Mouse (Mus musculus) intestine, embryonic 15.5 days (tissue): ENCODE data around the gene St6galnac1. TPM values are rescaled to one million over a fixed set of nuclear protein-coding genes. Genes with fewer than 3 reads are reported as not detected.
A peak's percentile ranks its signal among the peaks of the same experiment; 100 is the strongest.
"Not testable (repeated sequence)": the region's sequence is repeated elsewhere in the genome, so short reads cannot be mapped to it uniquely, and the experiment has no call there.

Source experiments
- ATAC-seq: fragments of 200-750 bp; cut with Nextera tagmentation; 2 replicates; pipeline ENCODE4 v1.8.0; 2017; ENCODE audit warnings: moderate TSS enrichment, moderate library complexity
- H3K27ac ChIP-seq: fragments of 300-500 bp; sonication (generic); 2 replicates; pipeline ENCODE4 v1.5.1; 2015; ENCODE audit warnings: mild to moderate bottlenecking, inconsistent platforms
- H3K27me3 ChIP-seq: fragments of 300-500 bp; sonication (generic); replicated peaks from 2 replicates; pipeline ENCODE4 v1.6.1; 2015; ENCODE audit warnings: inconsistent platforms
- H3K36me3 ChIP-seq: fragments of 300-500 bp; sonication (generic); 2 replicates; pipeline ENCODE4 v1.6.1; 2015; ENCODE audit warnings: inconsistent platforms
- H3K4me1 ChIP-seq: fragments of 300-500 bp; sonication (generic); replicated peaks from 2 replicates; pipeline ENCODE4 v1.6.1; 2015; ENCODE audit warnings: inconsistent platforms
- H3K4me2 ChIP-seq: fragments of 300-500 bp; sonication (generic); replicated peaks from 2 replicates; pipeline ENCODE4 v1.6.1; 2015; ENCODE audit warnings: mild to moderate bottlenecking, inconsistent platforms
- H3K4me3 ChIP-seq: fragments of 300-500 bp; sonication (generic); replicated peaks from 2 replicates; pipeline ENCODE4 v1.5.1; 2015; ENCODE audit warnings: inconsistent platforms
- H3K9ac ChIP-seq: fragments of 300-500 bp; sonication (generic); 2 replicates; pipeline ENCODE4 v1.6.1; 2015; ENCODE audit warnings: inconsistent platforms
- H3K9me3 ChIP-seq: fragments of 300-500 bp; sonication (generic); 2 replicates; pipeline ENCODE4 v1.6.1; 2016; ENCODE audit warnings: inconsistent platforms
- WGBS: fragments of 180-500 bp; shearing (Covaris S2); methylation state at CpG from one replicate; pipeline ENCODE4 v1.1.7; 2015; 5-methylcytosine and 5-hydroxymethylcytosine counted together
- polyA plus RNA-seq: library from polyadenylated mRNA; unstranded; fragments of >200 nt; fragmentation: Nextera tagmentation; extraction: Ambion mirVana; gene quantifications from 2 replicates; pipeline ENCODE4 v1.2.1, GENCODE M21; 2015

St6galnac1 gene
- polyA plus RNA-seq, 1 experiment from 2014 or later = not detected

DNA sequence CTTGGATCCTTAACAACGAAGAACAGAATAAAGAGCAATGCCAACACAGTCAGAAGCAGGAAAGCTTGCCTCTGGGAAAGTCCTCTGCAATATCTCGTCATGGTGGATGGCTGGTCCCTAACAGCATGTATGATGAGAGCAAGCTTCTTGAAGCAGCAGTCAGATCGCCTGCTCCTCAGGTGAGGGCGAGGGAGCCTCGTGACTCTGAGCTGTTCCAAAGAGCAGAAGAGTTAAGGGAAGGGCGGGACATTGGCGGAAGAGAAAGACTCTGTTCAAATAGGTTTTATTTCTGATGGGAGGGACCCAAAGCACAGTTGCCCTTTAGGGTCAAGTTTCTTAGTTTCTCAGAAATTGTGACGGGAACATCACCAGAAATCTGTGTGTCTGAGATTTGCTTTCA is 25.6 kb downstream of the St6galnac1 start:
- 66% methylated on average over 8 of the region's 8 CpGs for WGBS
- Histone ChIP-seq H3K4me3 (no peak overlapping the region), H3K36me3 (no peaks in the 10 kb centered on the region), H3K4me2 (no peak overlapping the region), H3K27me3 (no peaks in the 10 kb centered on the region), H3K9ac (no peak overlapping the region), H3K9me3 (no peaks in the 10 kb centered on the region), H3K4me1 (no peaks in the 10 kb centered on the region), H3K27ac (no peak overlapping the region)
- ATAC-seq = peak; percentile 73

DNA sequence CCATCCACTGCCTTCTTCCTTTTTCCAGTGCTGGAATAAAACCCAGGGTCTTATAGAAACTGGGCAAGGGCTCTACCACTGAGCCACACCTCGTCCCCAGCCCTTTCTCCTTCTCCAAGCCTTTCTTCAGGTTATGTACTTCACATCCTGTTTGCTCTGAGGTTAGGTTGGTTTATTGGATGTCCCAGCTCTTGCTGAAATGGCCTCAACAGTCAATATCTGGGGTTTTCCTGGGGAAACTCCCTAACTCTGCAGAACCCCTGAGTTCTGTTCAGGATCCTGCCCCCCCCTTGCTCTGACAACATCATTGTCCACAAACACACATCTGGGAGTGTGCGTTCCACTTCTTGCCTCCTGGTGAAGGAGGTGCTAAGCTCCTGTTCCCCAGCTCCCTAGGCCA is 26.6 kb downstream of the St6galnac1 start:
- not testable (repeated sequence) for ATAC-seq, H3K4me2 ChIP-seq, H3K4me1 ChIP-seq, H3K36me3 ChIP-seq, H3K4me3 ChIP-seq, H3K9me3 ChIP-seq, H3K27ac ChIP-seq, H3K27me3 ChIP-seq, H3K9ac ChIP-seq
- WGBS = 73% methylated on average over 2 of the region's 2 CpGs

DNA sequence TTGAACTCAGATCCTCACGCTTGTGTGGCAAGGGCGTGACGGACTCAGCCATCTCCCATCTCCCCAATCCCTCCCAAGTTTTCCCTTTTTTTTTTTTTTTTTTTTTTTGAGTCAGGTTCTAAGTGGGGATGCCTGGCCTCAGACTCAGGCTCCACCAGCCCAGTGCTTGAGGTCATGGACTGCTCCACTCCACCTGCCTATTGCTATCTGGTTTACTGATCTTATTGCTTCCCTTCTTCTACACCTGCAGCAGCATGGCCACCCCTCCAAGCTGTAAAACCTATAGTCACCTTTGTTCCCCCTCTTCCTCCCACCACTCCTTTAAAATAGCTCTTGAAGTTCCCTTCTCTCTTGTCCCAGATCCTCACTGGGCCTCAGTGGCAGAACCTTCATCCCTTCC is 28.5 kb downstream of the St6galnac1 start:
- peak; percentile 60; the same call in 1 of the 2 replicates for ATAC-seq
- H3K9me3 ChIP-seq, H3K9ac ChIP-seq, H3K4me2 ChIP-seq, H3K27ac ChIP-seq, H3K27me3 ChIP-seq, H3K4me1 ChIP-seq, H3K4me3 ChIP-seq, H3K36me3 ChIP-seq: not testable (repeated sequence)
- 95% methylated on average over 3 of the region's 3 CpGs for WGBS

DNA sequence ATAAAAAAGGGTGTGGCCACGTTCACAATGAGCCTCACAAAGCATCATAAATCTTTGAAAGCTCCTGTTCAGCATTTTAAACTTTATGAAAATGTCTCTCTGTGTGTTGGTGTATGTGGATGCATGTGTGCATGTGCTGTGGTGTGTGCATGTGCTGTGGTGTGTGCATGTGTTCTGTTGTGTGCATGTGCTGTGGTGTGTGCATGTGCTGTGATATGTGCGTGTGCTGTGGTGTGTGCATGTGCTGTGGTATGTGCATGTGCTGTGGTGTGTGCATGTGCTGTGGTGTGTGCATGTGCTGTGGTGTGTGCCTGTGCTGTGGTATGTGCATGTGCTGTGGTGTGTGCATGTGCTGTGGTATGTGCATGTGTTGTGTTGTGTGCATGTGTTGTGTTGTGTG is 29.9 kb downstream of the St6galnac1 start:
- H3K9me3 ChIP-seq, H3K36me3 ChIP-seq, H3K27me3 ChIP-seq, H3K4me2 ChIP-seq, ATAC-seq, H3K9ac ChIP-seq, H3K4me1 ChIP-seq, H3K4me3 ChIP-seq, H3K27ac ChIP-seq: not testable (repeated sequence)
- WGBS = 61% methylated on average over 2 of the region's 2 CpGs

DNA sequence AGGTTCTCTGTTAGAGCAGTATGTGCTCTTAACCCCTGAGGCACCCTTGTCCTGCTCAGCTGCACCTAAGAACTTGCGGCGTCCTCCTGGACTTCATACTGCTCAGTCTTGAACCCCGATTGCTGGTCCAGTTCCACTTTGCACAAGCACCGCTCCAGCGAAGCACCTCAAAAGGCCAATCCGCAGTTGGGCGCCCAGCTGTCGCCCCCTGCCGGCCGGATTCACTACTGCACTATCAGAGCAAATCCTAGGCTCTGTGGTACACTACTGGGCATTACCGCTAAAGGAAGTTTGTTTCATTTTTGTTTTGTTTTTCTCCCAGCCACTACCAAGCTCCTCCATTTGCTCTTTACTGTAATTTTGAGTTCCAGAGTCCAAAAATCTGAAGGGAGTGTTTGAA is 36.9 kb downstream of the St6galnac1 start:
- WGBS = 48% methylated on average over 11 of the region's 11 CpGs
- no peak overlapping the region for H3K4me2 ChIP-seq
- no peak overlapping the region for H3K9ac ChIP-seq
- H3K4me1 ChIP-seq = no peaks in the 10 kb centered on the region
- no peak overlapping the region for H3K4me3 ChIP-seq
- no peaks in the 10 kb centered on the region for H3K36me3 ChIP-seq
- no peaks in the 10 kb centered on the region for H3K9me3 ChIP-seq
- ATAC-seq = no peak
- H3K27me3 ChIP-seq = no peaks in the 10 kb centered on the region
- H3K27ac ChIP-seq = no peak overlapping the region

DNA sequence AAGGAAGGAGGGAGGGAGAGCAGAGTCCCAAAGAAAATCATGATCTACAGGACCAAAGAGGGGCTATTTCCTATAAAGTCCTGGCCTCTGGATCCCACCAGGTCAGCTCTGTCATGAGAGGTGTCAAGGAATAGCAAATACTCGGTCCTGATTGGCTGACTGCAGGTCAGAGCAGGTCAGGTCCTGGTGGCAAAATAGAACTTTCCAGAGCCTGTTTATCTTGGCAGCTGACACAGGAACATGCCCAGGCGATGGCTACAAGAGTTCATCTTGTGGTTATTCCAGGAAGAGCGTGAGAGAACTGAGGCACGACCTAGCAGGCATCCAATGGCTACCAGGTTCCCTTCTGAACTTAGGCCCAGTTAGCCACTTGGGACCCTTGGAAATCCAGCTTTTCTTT is 42.8 kb downstream of the St6galnac1 start:
- H3K9me3 ChIP-seq = no peaks in the 10 kb centered on the region
- no peak overlapping the region for H3K9ac ChIP-seq
- WGBS = 88% methylated on average over 4 of the region's 4 CpGs
- no peak for ATAC-seq
- no peak overlapping the region for H3K4me3 ChIP-seq
- no peaks in the 10 kb centered on the region for H3K27me3 ChIP-seq
- H3K36me3 ChIP-seq = no peaks in the 10 kb centered on the region
- H3K27ac ChIP-seq = no peak overlapping the region
- no peaks in the 10 kb centered on the region for H3K4me1 ChIP-seq
- no peak overlapping the region for H3K4me2 ChIP-seq

DNA sequence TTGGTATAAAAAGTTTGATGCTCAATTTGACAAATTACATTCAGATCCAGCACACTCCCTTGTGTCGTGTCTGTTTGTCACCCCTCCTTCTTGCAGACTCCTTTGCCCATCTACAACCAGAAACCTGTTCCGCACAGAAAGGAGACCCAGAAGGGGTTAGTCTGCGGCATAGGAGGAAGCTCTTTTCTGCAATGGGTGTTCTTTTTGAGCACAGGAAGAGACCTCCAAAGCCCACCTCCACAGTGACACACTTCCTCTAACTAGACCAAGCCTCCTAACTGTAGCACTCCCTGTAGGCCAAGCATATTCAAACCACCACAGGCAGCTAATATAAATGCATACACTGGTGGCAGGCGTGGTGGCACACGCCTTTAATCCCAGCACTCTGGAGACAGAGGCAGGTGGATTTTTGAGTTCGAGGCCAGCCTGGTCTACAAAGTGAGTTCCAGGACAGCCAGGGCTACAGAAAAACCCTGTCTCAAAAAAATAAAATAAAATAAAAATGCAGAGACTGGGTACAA is 44.2 kb downstream of the St6galnac1 start:
- ATAC-seq, H3K4me1 ChIP-seq, H3K27ac ChIP-seq, H3K9ac ChIP-seq, H3K27me3 ChIP-seq, H3K4me3 ChIP-seq, H3K36me3 ChIP-seq, H3K9me3 ChIP-seq, H3K4me2 ChIP-seq: not testable (repeated sequence)
- 95% methylated on average over 6 of the region's 6 CpGs for WGBS

DNA sequence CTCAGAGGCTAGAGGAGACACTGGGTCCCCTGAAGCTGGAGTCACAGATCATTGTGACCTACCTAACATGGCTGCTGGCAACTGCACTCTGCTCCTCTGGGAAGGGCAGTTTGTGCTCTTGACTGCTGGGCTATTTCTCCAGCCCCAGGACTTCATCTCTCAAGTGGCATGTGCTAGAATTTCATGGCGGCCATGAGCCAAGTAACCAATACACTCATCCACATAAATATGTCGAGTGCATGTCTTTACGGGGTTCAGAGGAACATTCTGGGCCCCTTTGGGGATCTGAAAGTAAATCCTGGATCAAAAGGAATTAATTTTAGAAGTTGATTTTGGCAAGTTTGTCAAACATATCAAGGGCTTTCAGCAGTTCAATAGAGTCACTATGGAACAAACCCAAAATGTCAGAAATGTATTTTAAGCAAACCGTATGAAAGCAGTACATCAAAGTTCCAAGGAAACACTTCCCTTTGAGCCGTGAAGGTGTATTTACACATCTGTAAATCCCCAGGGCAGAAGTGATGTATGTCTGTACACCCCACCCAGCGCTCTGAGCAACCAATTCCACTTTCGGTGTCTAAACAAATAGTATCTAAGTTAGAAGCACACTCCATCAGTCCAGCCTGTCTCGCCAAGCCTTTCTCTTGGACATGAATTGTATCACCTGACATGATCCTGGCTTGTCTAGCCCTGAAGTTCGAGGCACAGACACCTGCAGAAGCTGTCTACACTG is 45.9 kb downstream of the St6galnac1 start:
- 68% methylated on average over 9 of the region's 9 CpGs for WGBS
- H3K27me3 ChIP-seq = no peaks in the 10 kb centered on the region
- H3K27ac ChIP-seq = no peak overlapping the region
- no peak for ATAC-seq
- no peaks in the 10 kb centered on the region for H3K9me3 ChIP-seq
- no peak overlapping the region for H3K4me2 ChIP-seq
- no peaks in the 10 kb centered on the region for H3K4me1 ChIP-seq
- no peak overlapping the region for H3K9ac ChIP-seq
- no peak overlapping the region for H3K4me3 ChIP-seq
- H3K36me3 ChIP-seq = no peaks in the 10 kb centered on the region

DNA sequence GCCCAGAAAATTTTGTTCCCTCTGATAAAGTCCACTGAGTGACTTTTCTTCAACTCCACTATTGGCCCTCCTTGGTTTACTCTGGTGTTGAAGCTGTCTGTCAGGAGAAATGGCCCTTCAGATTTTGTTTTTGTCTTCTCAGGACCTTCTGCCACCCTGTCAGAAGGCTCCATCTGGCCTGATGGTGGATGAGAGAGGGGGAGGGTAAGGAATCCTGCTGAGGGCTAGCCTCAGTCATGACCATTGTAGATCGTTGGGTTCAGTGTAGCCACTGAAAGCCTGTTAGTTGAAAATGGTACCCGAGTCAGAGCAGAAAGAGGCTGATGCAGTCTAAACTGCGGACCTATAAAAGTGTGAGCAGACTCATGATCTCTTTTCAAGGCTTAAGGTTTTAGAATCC is 49.2 kb downstream of the St6galnac1 start:
- no peaks in the 10 kb centered on the region for H3K4me1 ChIP-seq
- H3K9ac ChIP-seq = no peak overlapping the region
- H3K27ac ChIP-seq = no peak overlapping the region
- H3K4me2 ChIP-seq = no peak overlapping the region
- no peaks in the 10 kb centered on the region for H3K9me3 ChIP-seq
- no peak overlapping the region for H3K4me3 ChIP-seq
- no peak for ATAC-seq
- no peaks in the 10 kb centered on the region for H3K27me3 ChIP-seq
- H3K36me3 ChIP-seq = no peaks in the 10 kb centered on the region
- 80% methylated on average over 3 of the region's 3 CpGs for WGBS

DNA sequence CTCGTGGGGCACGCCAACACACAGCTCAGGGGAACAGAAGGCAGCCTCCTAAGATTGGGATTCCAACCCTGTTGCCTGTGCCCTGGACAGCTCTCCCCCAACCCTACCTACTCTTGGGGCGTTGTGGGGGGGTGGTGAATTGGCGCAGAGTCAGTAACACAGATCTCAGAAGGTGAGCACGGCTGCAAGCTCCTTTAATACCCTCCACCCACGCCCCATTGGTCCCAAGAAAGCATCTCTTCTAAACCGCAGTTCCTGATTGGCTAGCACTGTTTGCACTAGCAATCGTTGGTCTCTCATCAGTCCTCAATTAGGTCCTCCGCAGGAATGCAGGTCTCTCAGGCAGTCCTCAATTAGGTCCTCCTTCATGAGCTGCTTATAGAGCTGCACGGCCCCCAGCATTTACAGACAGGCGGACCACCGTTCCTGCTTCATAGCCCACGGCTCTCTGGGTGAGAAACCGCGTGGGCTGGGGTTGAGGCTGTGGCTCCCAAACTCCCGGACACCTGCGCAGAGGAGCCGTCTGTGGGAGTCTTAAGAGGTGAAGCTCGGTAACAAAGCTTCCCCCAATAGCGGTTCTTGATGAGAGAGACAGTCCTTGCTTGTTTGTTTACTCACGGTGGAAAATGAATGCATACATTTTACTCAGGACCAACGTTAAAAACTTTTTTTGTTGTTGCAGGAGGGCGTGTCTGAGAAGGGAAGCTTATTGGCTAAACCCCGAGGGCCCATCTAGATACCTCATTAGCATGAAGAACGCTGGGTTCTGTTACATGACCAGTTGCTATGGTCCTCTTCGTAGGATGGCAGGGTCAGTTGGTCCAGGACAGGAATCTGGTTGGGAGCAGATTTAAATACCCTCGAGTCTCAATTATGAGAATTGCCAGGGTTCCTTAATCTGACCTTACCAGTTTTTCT is 50.0 kb downstream of the St6galnac1 start:
- Histone ChIP-seq H3K4me1 (no peaks in the 10 kb centered on the region), H3K27ac (no peak overlapping the region), H3K9ac (no peak overlapping the region), H3K9me3 (no peaks in the 10 kb centered on the region), H3K36me3 (no peaks in the 10 kb centered on the region), H3K27me3 (no peaks in the 10 kb centered on the region), H3K4me3 (no peak overlapping the region), H3K4me2 (no peak overlapping the region)
- WGBS = 42% methylated on average over 27 of the region's 27 CpGs
- no peak for ATAC-seq

DNA sequence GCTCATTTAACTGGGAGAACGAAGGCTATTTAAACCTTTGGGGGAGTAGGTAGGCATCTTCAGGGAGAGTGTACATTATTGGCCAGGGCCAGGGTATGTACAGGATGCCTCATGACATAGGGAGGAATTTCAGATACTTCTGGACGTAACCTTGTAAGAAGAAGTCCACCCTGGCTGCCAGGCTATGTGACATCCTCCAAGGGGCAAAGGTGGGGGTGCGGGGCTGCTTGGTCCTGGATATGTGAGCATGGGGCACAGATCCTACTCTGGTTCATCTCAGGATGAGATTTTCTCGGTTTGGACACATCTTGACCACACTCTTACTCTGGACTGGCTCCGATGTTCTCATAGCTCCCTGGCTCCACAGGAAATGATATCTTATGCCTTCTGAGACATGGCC is 52.2 kb downstream of the St6galnac1 start:
- Histone ChIP-seq H3K4me3 (no peak overlapping the region), H3K4me1 (no peaks in the 10 kb centered on the region), H3K4me2 (no peak overlapping the region), H3K9ac (no peak overlapping the region), H3K9me3 (no peaks in the 10 kb centered on the region), H3K27ac (no peak overlapping the region), H3K27me3 (no peaks in the 10 kb centered on the region), H3K36me3 (no peaks in the 10 kb centered on the region)
- ATAC-seq = no peak
- WGBS = 91% methylated on average over 5 of the region's 5 CpGs

DNA sequence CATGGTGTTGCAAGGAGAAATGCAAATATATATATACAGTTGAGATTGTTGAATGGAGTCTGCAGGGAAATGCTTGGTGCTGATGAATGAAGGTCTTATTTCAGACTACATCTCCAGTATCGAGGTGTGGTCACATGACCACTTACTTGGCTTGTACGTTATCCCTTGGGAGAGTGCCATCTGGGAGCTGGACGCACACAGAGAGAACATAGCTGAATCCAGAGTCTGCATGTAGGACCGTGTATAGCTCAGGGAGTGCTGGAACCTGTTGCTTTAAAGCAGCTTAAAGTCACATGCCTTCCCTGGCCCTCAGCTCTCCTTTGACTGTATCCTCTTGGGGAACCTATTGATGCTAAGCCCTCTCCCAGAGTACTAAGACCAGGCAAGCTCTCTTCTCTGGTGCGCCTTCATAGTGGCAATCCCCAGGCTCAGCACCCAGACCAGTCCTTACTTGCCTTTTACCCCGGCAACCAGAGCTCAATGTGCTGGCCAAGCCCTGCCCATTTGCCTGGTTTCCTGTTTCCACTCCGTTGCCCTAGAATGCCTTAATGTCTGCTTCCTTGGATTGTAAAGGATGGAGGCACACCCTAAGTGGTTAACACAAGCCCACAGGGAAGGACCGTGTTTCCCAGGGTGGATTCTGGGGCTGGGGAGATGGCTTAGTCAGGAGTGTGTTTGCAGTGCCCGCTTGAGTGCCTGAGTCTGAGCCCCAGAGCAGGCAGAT is 53.6 kb downstream of the St6galnac1 start:
- Histone ChIP-seq H3K4me2 (no peak overlapping the region), H3K4me1 (no peaks in the 10 kb centered on the region), H3K9ac (no peak overlapping the region), H3K36me3 (no peaks in the 10 kb centered on the region), H3K9me3 (no peaks in the 10 kb centered on the region), H3K27me3 (no peaks in the 10 kb centered on the region), H3K4me3 (no peak overlapping the region), H3K27ac (no peak overlapping the region)
- 71% methylated on average over 9 of the region's 9 CpGs for WGBS
- no peak for ATAC-seq
